Mouse (Mus musculus) layer of hippocampus, adult 11-12 months (tissue): ENCODE results near the gene Ptbp3.
A peak's percentile ranks its signal among the peaks of the same experiment; 100 is the strongest.
"Not testable (repeated sequence)": the region's sequence is repeated elsewhere in the genome, so short reads cannot be mapped to it uniquely, and the experiment has no call there.

ENCODE experiments used
- DNase-seq: peaks from one replicate; pipeline ENCODE4 v3.0.0; 2022; ENCODE audit warnings: low spot score

Gene Ptbp3

GRCm38 (mm10) chr4:59549175-59549976 lies at the start of gene Ptbp3:
TSS of gene Ptbp3 (minus strand) at chr4:59549364.
- DNase-seq: peak; percentile 89

GRCm38 (mm10) chr4:59596556-59596955 lies 47.4 kb upstream of the Ptbp3 start:
- no peak for DNase-seq

- DNase-seq: no peak
These were observed 45.5 kb upstream of the Ptbp3 start for GRCm38 (mm10) chr4:59594614-59595013.

- no peak for DNase-seq
These were observed 38.7 kb upstream of the Ptbp3 start for GRCm38 (mm10) chr4:59587872-59588226.

- DNase-seq: no peak
These were observed 38.2 kb upstream of the Ptbp3 start for GRCm38 (mm10) chr4:59587215-59587871.

- no peak for DNase-seq
These were observed 35.9 kb upstream of the Ptbp3 start for GRCm38 (mm10) chr4:59585097-59585496.

GRCm38 (mm10) chr4:59582186-59582585 lies 33.0 kb upstream of the Ptbp3 start:
- DNase-seq: no peak

- DNase-seq: peak; percentile 98
These were observed 32.4 kb upstream of the Ptbp3 start, which contains the start of gene Hsdl2 for GRCm38 (mm10) chr4:59581314-59582185. TSS of gene Hsdl2 (plus strand) at chr4:59581563.

GRCm38 (mm10) chr4:59580495-59581281 lies 31.5 kb upstream of the Ptbp3 start:
- DNase-seq: peak; percentile 28

GRCm38 (mm10) chr4:59575184-59575958 lies 26.2 kb upstream of the Ptbp3 start:
- no peak for DNase-seq

GRCm38 (mm10) chr4:59572521-59573118 lies 23.5 kb upstream of the Ptbp3 start:
- no peak for DNase-seq

- DNase-seq: not testable (repeated sequence)
These were observed 21.4 kb upstream of the Ptbp3 start for GRCm38 (mm10) chr4:59570519-59570918.

- peak; percentile 87 for DNase-seq
These were observed 20.4 kb upstream of the Ptbp3 start for GRCm38 (mm10) chr4:59569538-59569937.

GRCm38 (mm10) chr4:59567576-59568260 lies 18.6 kb upstream of the Ptbp3 start:
- DNase-seq: no peak

GRCm38 (mm10) chr4:59565571-59566188 lies 16.5 kb upstream of the Ptbp3 start:
- DNase-seq: no peak

- DNase-seq: no peak
These were observed 15.0 kb upstream of the Ptbp3 start for GRCm38 (mm10) chr4:59564128-59564527.

GRCm38 (mm10) chr4:59560141-59560540 lies 11.0 kb upstream of the Ptbp3 start:
- DNase-seq: no peak

- DNase-seq: no peak
These were observed 9.0 kb upstream of the Ptbp3 start for GRCm38 (mm10) chr4:59558096-59558720.

GRCm38 (mm10) chr4:59557343-59557742 lies 8.2 kb upstream of the Ptbp3 start:
- not testable (repeated sequence) for DNase-seq
